Mouse (Mus musculus) limb, embryonic 11.5 days (tissue): Measurements from ENCODE around the gene Pid1. TPM values are rescaled to one million over a fixed set of nuclear protein-coding genes. Genes with fewer than 3 reads are reported as not detected.
A peak's percentile ranks its signal among the peaks of the same experiment; 100 is the strongest.

Source experiments
- ATAC-seq: fragments of 200-750 bp; cut with Nextera tagmentation; 2 replicates; pipeline ENCODE4 v1.8.0; 2017; ENCODE audit warnings: low read depth; ENCODE audit not compliant: insufficient number of reproducible peaks, low FRiP score, low TSS enrichment
- DNase-seq: peaks from one replicate; pipeline ENCODE4 v3.0.0-alpha.2; 2015; ENCODE audit warnings: low spot score
- H3K27ac ChIP-seq: fragments of 300-500 bp; sonication (generic); replicated peaks from 2 replicates; pipeline ENCODE4 v1.5.1; 2014; ENCODE audit warnings: low read depth, mild to moderate bottlenecking, low read length
- H3K27me3 ChIP-seq: fragments of 300-500 bp; sonication (generic); 2 replicates; pipeline ENCODE4 v1.6.1; 2014; ENCODE audit warnings: mild to moderate bottlenecking, low read length, mixed read lengths; ENCODE audit not compliant: control insufficient read depth, insufficient read depth
- H3K36me3 ChIP-seq: fragments of 300-500 bp; sonication (generic); 2 replicates; pipeline ENCODE4 v1.6.1; 2014; ENCODE audit warnings: mild to moderate bottlenecking, low read length, moderate library complexity, mixed read lengths; ENCODE audit not compliant: control insufficient read depth, insufficient read depth
- H3K4me1 ChIP-seq: fragments of 300-500 bp; sonication (generic); 2 replicates; pipeline ENCODE4 v1.6.1; 2014; ENCODE audit warnings: low read length, mixed read lengths; ENCODE audit not compliant: control insufficient read depth, insufficient read depth
- H3K4me2 ChIP-seq: fragments of 300-500 bp; sonication (generic); 2 replicates; pipeline ENCODE4 v1.6.1; 2014; ENCODE audit warnings: low read depth, mild to moderate bottlenecking, moderate library complexity; ENCODE audit not compliant: severe bottlenecking
- H3K4me3 ChIP-seq: fragments of 300-500 bp; sonication (generic); 2 replicates; pipeline ENCODE4 v1.5.1; 2014; ENCODE audit warnings: low read depth, low read length
- H3K9ac ChIP-seq: fragments of 300-500 bp; sonication (generic); 2 replicates; pipeline ENCODE4 v1.6.1; 2014; ENCODE audit warnings: mild to moderate bottlenecking, low read length
- H3K9me3 ChIP-seq: fragments of 300-500 bp; sonication (generic); 2 replicates; pipeline ENCODE4 v1.6.1; 2016; ENCODE audit warnings: low read length; ENCODE audit not compliant: control insufficient read depth
- WGBS: fragments of 180-500 bp; shearing (Covaris S2); extraction: QIAGEN DNeasy Blood & Tissue Kit; methylation state at CpG from one replicate; pipeline ENCODE4 v1.1.7; 2014; 5-methylcytosine and 5-hydroxymethylcytosine counted together
- polyA plus RNA-seq: library from polyadenylated mRNA; unstranded; fragments of >200 nt; fragmentation: Nextera tagmentation; extraction: Ambion mirVana; gene quantifications from 2 replicates; pipeline ENCODE4 v1.2.1, GENCODE M21; 2014

Gene Pid1
- polyA plus RNA-seq, 1 experiment from 2014 or later: 7.6 TPM

DNA sequence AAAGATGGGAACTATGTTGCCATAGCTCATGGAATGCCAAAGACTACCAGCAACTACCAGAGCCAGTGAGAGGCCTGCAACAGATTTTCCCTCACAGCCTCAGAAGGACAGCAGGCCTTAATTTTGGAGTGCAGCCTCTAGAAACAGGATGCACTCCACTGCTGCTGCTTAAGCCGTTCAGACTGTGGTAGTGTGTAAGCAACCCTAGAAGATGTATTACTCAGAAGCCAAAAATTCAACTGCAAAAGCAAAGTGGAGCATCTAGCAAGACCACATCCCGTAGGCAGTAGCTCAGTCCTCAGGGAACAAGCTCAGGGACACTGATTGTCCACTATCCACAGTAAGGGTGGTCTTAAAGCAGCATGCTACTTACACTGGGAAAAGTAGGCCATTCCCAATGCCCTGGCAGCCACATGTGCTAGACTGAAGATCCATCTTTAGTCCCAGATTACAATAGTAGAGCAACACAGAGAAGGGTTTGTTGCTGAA, 92.2 kb downstream of the Pid1 start:
- H3K4me2 ChIP-seq: no peak overlapping the region
- no peaks in the 10 kb centered on the region for H3K9me3 ChIP-seq
- no peak for DNase-seq
- no peak overlapping the region for H3K9ac ChIP-seq
- 85% methylated on average over 2 of the region's 2 CpGs for WGBS
- H3K4me3 ChIP-seq: no peak overlapping the region
- no peak overlapping the region for H3K27ac ChIP-seq
- H3K4me1 ChIP-seq: no peaks in the 10 kb centered on the region
- H3K27me3 ChIP-seq: no peaks in the 10 kb centered on the region
- no peak for ATAC-seq
- no peaks in the 10 kb centered on the region for H3K36me3 ChIP-seq

DNA sequence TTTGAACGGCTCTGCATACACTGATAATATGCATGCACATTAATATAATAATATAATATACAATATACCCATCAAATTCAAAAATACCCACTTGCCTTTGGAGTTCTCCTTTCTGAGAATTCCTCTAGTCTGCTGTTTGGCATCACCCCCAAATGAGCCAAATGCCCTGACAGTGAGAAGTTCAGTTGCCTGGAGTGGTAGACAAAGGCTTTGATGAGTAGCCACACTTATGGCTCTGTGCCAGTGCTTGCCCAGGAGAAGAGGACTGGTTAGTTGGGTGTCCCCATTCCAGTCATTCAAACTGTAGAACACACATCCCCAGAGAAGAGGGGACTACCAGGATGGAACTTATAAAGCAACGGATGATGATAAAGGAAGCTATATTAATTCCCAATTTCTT, 106.3 kb downstream of the Pid1 start:
- ATAC-seq (no peak), DNase-seq (peak; percentile 3)
- H3K27me3 ChIP-seq: no peaks in the 10 kb centered on the region
- WGBS: 95% methylated on average over 2 of the region's 2 CpGs
- H3K4me3 ChIP-seq: no peak overlapping the region
- no peaks in the 10 kb centered on the region for H3K9me3 ChIP-seq
- H3K4me2 ChIP-seq: no peak overlapping the region
- no peak overlapping the region for H3K27ac ChIP-seq
- H3K36me3 ChIP-seq: no peaks in the 10 kb centered on the region
- no peak overlapping the region for H3K9ac ChIP-seq
- H3K4me1 ChIP-seq: no peaks in the 10 kb centered on the region

DNA sequence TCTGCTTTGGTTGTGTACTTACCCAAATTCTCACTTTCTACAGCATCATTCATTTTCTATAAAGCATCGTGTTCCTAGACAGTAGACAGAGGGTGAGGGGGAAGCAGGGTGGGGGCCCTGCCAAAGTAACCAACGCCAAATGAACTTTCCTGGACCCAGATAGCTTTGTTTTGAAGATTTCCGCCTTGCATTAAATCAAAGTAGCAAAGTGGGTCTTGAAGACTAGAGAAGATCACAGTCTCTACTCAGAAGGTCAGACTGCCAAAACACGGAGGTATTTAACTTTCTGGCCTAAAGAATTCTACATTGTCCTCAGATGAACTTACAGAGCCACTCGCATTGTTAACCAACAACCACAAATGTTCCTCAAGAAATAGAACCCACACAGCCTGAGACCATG, 109.6 kb downstream of the Pid1 start:
- no peak overlapping the region for H3K27ac ChIP-seq
- H3K4me1 ChIP-seq: no peaks in the 10 kb centered on the region
- no peak overlapping the region for H3K4me3 ChIP-seq
- WGBS: 76% methylated on average over 5 of the region's 5 CpGs
- no peak overlapping the region for H3K4me2 ChIP-seq
- ATAC-seq: no peak
- no peaks in the 10 kb centered on the region for H3K27me3 ChIP-seq
- DNase-seq: peak; percentile 12
- H3K36me3 ChIP-seq: no peaks in the 10 kb centered on the region
- no peaks in the 10 kb centered on the region for H3K9me3 ChIP-seq
- no peak overlapping the region for H3K9ac ChIP-seq

DNA sequence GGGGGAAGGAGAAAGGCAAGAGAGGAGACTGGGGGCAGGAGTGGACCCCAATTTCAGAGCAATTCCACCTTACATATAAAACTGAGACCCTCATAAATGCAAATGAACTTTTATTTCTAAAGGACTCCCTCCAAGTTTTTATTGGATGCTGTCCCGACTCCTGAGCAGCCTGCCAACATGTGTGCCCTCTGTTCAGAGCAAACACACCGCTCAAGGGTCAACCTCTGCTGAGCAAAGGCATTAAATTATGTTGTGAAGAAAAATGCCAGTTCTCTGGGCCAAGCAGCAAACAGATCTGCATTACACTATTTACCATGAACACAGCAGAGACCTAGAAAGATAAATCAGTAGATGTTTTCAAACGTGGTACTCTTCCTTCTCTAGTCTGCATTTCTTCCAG, 110.1 kb downstream of the Pid1 start:
- no peak for ATAC-seq
- H3K4me3 ChIP-seq: no peak overlapping the region
- H3K9me3 ChIP-seq: no peaks in the 10 kb centered on the region
- H3K4me2 ChIP-seq: no peak overlapping the region
- no peak overlapping the region for H3K27ac ChIP-seq
- H3K27me3 ChIP-seq: no peaks in the 10 kb centered on the region
- no peaks in the 10 kb centered on the region for H3K36me3 ChIP-seq
- H3K9ac ChIP-seq: no peak overlapping the region
- DNase-seq: peak; percentile 19
- WGBS: 33% methylated on average over 3 of the region's 3 CpGs
- no peaks in the 10 kb centered on the region for H3K4me1 ChIP-seq

DNA sequence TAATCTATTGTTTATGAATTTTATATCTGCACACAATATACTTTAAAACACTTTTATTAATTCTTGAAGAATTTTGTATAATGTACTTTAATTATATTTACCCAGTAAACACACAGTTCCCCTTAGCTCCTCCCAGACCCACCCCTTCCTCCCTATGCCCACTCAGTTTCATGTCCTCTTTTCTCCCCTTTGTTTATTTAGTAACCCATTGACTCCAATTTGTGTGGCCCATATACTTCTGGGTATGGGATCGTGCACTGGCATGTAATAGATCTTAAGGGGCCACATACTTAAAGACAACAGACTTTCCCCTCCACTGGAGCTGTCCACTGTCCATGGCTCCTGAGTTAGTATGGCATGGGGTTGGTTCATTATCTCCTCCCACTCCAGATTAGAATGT, 112.8 kb downstream of the Pid1 start:
- 74% methylated on average over 1 of the region's 1 CpGs for WGBS
- no peaks in the 10 kb centered on the region for H3K36me3 ChIP-seq
- H3K9me3 ChIP-seq: no peaks in the 10 kb centered on the region
- H3K27me3 ChIP-seq: no peaks in the 10 kb centered on the region
- no peak overlapping the region for H3K4me3 ChIP-seq
- ATAC-seq: no peak
- H3K9ac ChIP-seq: no peak overlapping the region
- no peaks in the 10 kb centered on the region for H3K4me1 ChIP-seq
- H3K4me2 ChIP-seq: no peak overlapping the region
- DNase-seq: peak; percentile 8
- H3K27ac ChIP-seq: no peak overlapping the region

DNA sequence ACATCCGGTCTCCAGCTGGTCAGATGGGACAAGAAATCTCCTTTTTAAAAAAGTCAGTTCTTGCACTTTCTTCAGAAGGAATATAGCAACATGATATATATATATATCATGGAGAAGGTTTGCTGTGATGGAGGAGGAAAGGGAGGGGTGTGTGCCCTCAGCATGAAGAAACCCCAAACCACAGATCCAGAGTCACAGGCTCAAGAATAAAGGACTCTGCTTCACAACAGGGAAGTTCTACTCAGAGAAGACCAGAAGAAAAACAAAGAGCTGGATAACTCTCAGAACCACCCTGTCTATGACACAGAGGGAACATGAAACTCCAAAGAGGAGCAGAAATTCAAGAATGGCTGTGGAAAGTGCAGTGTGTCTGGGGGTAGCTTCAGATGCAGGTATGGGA, 113.2 kb downstream of the Pid1 start:
- H3K27me3 ChIP-seq: no peaks in the 10 kb centered on the region
- H3K36me3 ChIP-seq: no peaks in the 10 kb centered on the region
- no peaks in the 10 kb centered on the region for H3K4me1 ChIP-seq
- H3K4me3 ChIP-seq: no peak overlapping the region
- no peak overlapping the region for H3K9ac ChIP-seq
- DNase-seq: no peak
- no peak overlapping the region for H3K27ac ChIP-seq
- 87% methylated on average over 1 of the region's 1 CpGs for WGBS
- no peaks in the 10 kb centered on the region for H3K9me3 ChIP-seq
- ATAC-seq: no peak
- H3K4me2 ChIP-seq: no peak overlapping the region

DNA sequence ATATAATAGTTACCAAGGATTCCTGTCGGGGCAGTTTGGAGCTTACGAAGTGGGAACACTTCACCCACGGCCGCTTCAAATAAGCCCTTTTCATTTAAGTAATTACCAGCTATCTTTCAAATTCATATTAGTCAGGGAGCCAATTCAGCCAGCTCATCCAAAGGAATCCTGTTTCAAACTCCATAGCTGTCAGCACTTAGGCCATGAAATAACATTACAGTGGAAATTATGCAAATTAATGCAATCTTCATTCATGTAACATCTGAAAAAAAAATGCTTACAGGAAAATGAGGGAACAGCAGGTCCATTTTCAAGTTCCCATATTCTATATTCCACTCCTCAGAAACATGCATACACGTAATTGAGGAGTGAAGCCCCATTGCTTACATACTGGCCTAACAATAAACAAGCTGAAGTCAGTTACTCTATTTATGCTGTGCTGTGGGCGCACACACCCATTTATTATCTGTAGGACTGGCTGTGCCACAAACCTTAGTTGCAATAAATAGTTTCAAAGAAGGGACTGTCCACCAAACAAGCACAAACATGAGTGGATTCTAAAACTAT, 114.1 kb downstream of the Pid1 start:
- DNase-seq: no peak
- no peak overlapping the region for H3K9ac ChIP-seq
- no peak for ATAC-seq
- no peaks in the 10 kb centered on the region for H3K27me3 ChIP-seq
- WGBS: 89% methylated on average over 6 of the region's 6 CpGs
- H3K4me1 ChIP-seq: no peaks in the 10 kb centered on the region
- no peak overlapping the region for H3K4me3 ChIP-seq
- no peak overlapping the region for H3K27ac ChIP-seq
- H3K9me3 ChIP-seq: no peaks in the 10 kb centered on the region
- no peaks in the 10 kb centered on the region for H3K36me3 ChIP-seq
- no peak overlapping the region for H3K4me2 ChIP-seq

DNA sequence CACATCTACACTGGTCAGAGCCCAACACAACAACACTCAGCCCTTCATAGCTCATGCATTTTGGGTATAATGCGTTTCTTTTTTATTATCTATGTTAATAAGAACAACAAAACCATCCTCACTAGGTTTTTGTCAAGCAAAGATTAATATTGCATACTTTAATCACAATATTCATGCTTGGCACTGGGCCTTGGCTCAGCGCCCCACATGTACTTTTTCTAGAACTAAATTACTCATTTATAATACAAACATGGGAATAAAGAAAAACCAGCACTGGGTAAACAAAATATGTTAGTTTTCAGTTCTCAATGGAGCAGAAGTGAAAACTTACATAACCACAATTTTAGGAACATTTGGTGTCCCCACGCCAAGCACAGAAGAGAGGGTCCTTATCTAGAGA, 116.9 kb downstream of the Pid1 start:
- H3K27me3 ChIP-seq: no peaks in the 10 kb centered on the region
- H3K9me3 ChIP-seq: no peaks in the 10 kb centered on the region
- 83% methylated on average over 3 of the region's 3 CpGs for WGBS
- no peak for DNase-seq
- no peak overlapping the region for H3K27ac ChIP-seq
- H3K36me3 ChIP-seq: no peaks in the 10 kb centered on the region
- no peaks in the 10 kb centered on the region for H3K4me1 ChIP-seq
- no peak overlapping the region for H3K4me3 ChIP-seq
- no peak for ATAC-seq
- H3K9ac ChIP-seq: no peak overlapping the region
- H3K4me2 ChIP-seq: no peak overlapping the region

DNA sequence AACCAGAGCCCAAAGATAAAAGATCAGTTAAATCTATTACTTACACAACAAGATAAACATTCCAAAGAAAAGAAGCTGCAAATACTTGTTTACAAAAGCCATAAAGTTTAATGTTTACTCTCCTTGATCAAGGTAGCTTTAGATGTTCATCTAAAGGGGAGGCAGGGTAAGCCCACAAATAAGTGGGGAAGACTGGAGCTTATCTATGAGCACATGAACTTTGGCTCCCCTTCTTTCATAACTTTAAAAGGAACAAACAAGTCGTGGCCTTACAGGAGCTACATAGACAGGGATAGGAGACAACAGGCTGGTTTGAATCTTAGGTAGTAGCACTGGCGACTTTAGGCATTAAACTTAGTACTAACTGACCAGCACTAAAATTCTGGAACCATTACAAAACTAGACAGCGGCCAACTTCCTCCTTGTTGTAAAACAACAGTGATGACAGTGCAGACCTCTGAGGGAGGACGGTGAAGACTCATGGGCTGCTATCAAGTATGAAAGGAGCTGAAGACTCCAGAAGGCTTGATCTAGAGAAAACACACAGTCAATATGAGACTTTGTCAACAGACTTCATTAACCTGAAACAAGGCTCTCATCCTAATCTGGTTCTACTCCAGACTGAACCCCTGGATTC, 122.7 kb downstream of the Pid1 start:
- no peak overlapping the region for H3K27ac ChIP-seq
- no peak overlapping the region for H3K4me3 ChIP-seq
- H3K9ac ChIP-seq: no peak overlapping the region
- ATAC-seq (no peak), DNase-seq (no peak)
- H3K36me3 ChIP-seq: no peaks in the 10 kb centered on the region
- no peaks in the 10 kb centered on the region for H3K9me3 ChIP-seq
- no peaks in the 10 kb centered on the region for H3K27me3 ChIP-seq
- H3K4me1 ChIP-seq: no peaks in the 10 kb centered on the region
- H3K4me2 ChIP-seq: no peak overlapping the region
- whole genome bisulfite sequencing: 64% methylated on average over 4 of the region's 4 CpGs
